Comparison of ENCODE assay signal across 7 mouse cellular contexts in genomic region chr2:144086183-144086847, GRCm38 (mm10). TPM values are rescaled to one million over a fixed set of nuclear protein-coding genes. Genes with fewer than 3 reads are reported as not detected.
A peak's percentile ranks its signal among the peaks of the same experiment; 100 is the strongest.
DNase-seq lines count a peak whose midpoint lies in the region.

No protein-coding gene starts in this region.

- WGBS in limb, embryonic 10.5 days: 34% methylated on average over 18 of the region's 18 CpGs

- no peak overlapping the region for H3K4me3 ChIP-seq in limb, embryonic 10.5 days

- intact Hi-C loops in heart, postnatal 14 days (cut with DNase I): loop anchor here (1.0 kb wide), 1 partner anchor 76 kb away; no protein-coding TSS in a partner anchor

- peak; percentile 81 to 86 for DNase-seq in adrenal gland, adult (ENCODE audit: inconsistent age in 2 of 2, low spot score in 1 of 2)
- DNase-seq in embryo, embryonic 10.5 days (ENCODE audit: low spot score): peak; percentile 31
- DNase-seq in heart, postnatal 14 days: peak; percentile 60 to 62
- no peak for DNase-seq in limb, embryonic 10.5 days (ENCODE audit: low spot score)
- DNase-seq in ovary, postnatal 14 days (ENCODE audit: low spot score): peak; percentile 22
- DNase-seq in thymus, postnatal 4 days: no peak
- no peak for DNase-seq in frontal cortex, postnatal 14 days (ENCODE audit: low spot score in 2 of 2)

- peak overlapping the region; percentile 78 for H3K27ac ChIP-seq in limb, embryonic 10.5 days

- peaks cover 28% of the 10 kb centered on the region for H3K4me1 ChIP-seq in limb, embryonic 10.5 days

- H3K9me3 ChIP-seq in limb, embryonic 10.5 days (replicated peaks): no peaks in the 10 kb centered on the region

- no peaks in the 10 kb centered on the region for H3K36me3 ChIP-seq in limb, embryonic 10.5 days

- H3K27me3 ChIP-seq in limb, embryonic 10.5 days (ENCODE audit: low read depth, poor library complexity, severe bottlenecking): no peaks in the 10 kb centered on the region

RNA-seq across cellular contexts. Expression of gene Banf2, which starts 53.5 kb away (rescaled TPM):
- not detected for total RNA-seq in heart, postnatal 14 days (2021)
- polyA plus RNA-seq in limb, embryonic 10.5 days (2016; fragmentation: Nextera tagmentation; extraction: Ambion mirVana): not detected in 2 replicates

Comparison
In these comparisons a context has a peak if more than half of its experiments do, and no peak if none do; other contexts are left out.
1. DNase-seq: peak in adrenal gland, adult (2 of 2), embryo, embryonic 10.5 days (single experiment), heart, postnatal 14 days (2 of 2) and ovary, postnatal 14 days (single experiment); none in limb, embryonic 10.5 days (single experiment), thymus, postnatal 4 days (single experiment) and frontal cortex, postnatal 14 days (0 of 2).